Mouse (Mus musculus) hindbrain, embryonic 15.5 days (tissue): Measurements from ENCODE around the gene Tmem138. TPM values are rescaled to one million over a fixed set of nuclear protein-coding genes. Genes with fewer than 3 reads are reported as not detected.

ENCODE experiments used
- ATAC-seq: fragments of 200-750 bp; cut with Nextera tagmentation; 2 replicates; pipeline ENCODE4 v1.8.0; 2017; ENCODE audit warnings: low read depth, moderate number of reproducible peaks, moderate TSS enrichment; ENCODE audit not compliant: low FRiP score
- H3K27ac ChIP-seq: fragments of 300-500 bp; sonication (generic); replicated peaks from 2 replicates; pipeline ENCODE4 v1.5.1; 2015; ENCODE audit warnings: mild to moderate bottlenecking, inconsistent platforms
- H3K27me3 ChIP-seq: fragments of 300-500 bp; sonication (generic); 2 replicates; pipeline ENCODE4 v1.6.1; 2015; ENCODE audit warnings: control low read depth, inconsistent platforms
- H3K36me3 ChIP-seq: fragments of 300-500 bp; sonication (generic); 2 replicates; pipeline ENCODE4 v1.6.1; 2015; ENCODE audit warnings: control low read depth, inconsistent platforms
- H3K4me1 ChIP-seq: fragments of 300-500 bp; sonication (generic); replicated peaks from 2 replicates; pipeline ENCODE4 v1.6.1; 2015; ENCODE audit warnings: control low read depth, inconsistent platforms
- H3K4me2 ChIP-seq: fragments of 300-500 bp; sonication (generic); 2 replicates; pipeline ENCODE4 v1.6.1; 2015; ENCODE audit warnings: moderate library complexity, mild to moderate bottlenecking, inconsistent platforms
- H3K4me3 ChIP-seq: fragments of 300-500 bp; sonication (generic); 2 replicates; pipeline ENCODE4 v1.5.1; 2015; ENCODE audit warnings: mild to moderate bottlenecking, inconsistent platforms
- H3K9ac ChIP-seq: fragments of 300-500 bp; sonication (generic); 2 replicates; pipeline ENCODE4 v1.6.1; 2015; ENCODE audit warnings: inconsistent platforms
- H3K9me3 ChIP-seq: fragments of 300-500 bp; sonication (generic); 2 replicates; pipeline ENCODE4 v1.6.1; 2016; ENCODE audit warnings: control low read depth, inconsistent platforms
- WGBS: fragments of 180-500 bp; shearing (Covaris S2); methylation state at CpG from one replicate; pipeline ENCODE4 v1.1.7; 2015; 5-methylcytosine and 5-hydroxymethylcytosine counted together
- polyA plus RNA-seq: library from polyadenylated mRNA; unstranded; fragments of >200 nt; fragmentation: Nextera tagmentation; extraction: Ambion mirVana; gene quantifications from 2 replicates; pipeline ENCODE4 v1.2.1, GENCODE M21; 2015

Tmem138 gene
- polyA plus RNA-seq, 1 experiment from 2014 or later: 41.4 TPM

- 91% methylated on average over 6 of the region's 6 CpGs for WGBS
- Histone ChIP-seq H3K4me1 (no peaks in the 10 kb centered on the region), H3K27ac (no peak overlapping the region), H3K9me3 (no peaks in the 10 kb centered on the region), H3K27me3 (no peaks in the 10 kb centered on the region), H3K36me3 (peaks cover 14% of the 10 kb centered on the region), H3K4me3 (no peak overlapping the region), H3K9ac (no peak overlapping the region), H3K4me2 (no peak overlapping the region)
- no peak for ATAC-seq
Observed at GRCm38 (mm10) chr19:10591659-10592377, 14.7 kb upstream of the Tmem138 start.

GRCm38 (mm10) chr19:10590301-10590700 lies 13.1 kb upstream of the Tmem138 start:
- 74% methylated on average over 3 of the region's 3 CpGs for WGBS
- H3K36me3 ChIP-seq: peaks cover 7% of the 10 kb centered on the region
- H3K4me2 ChIP-seq: no peak overlapping the region
- H3K27me3 ChIP-seq: no peaks in the 10 kb centered on the region
- H3K4me3 ChIP-seq: no peak overlapping the region
- no peak overlapping the region for H3K27ac ChIP-seq
- ATAC-seq: no peak
- no peak overlapping the region for H3K9ac ChIP-seq
- no peaks in the 10 kb centered on the region for H3K4me1 ChIP-seq
- no peaks in the 10 kb centered on the region for H3K9me3 ChIP-seq

GRCm38 (mm10) chr19:10589127-10589857 lies 12.1 kb upstream of the Tmem138 start:
- ATAC-seq: no peak
- Histone ChIP-seq H3K27ac (no peak overlapping the region), H3K9me3 (no peaks in the 10 kb centered on the region), H3K4me1 (no peaks in the 10 kb centered on the region), H3K36me3 (peaks cover 6% of the 10 kb centered on the region; the same call in 1 of the 2 replicates), H3K9ac (no peak overlapping the region), H3K4me3 (no peak overlapping the region), H3K27me3 (no peaks in the 10 kb centered on the region), H3K4me2 (no peak overlapping the region)
- WGBS: 68% methylated on average over 5 of the region's 5 CpGs

GRCm38 (mm10) chr19:10587231-10587630 lies 10.1 kb upstream of the Tmem138 start:
- 89% methylated on average over 8 of the region's 8 CpGs for WGBS
- H3K4me1 ChIP-seq: no peaks in the 10 kb centered on the region
- no peak overlapping the region for H3K4me2 ChIP-seq
- no peak for ATAC-seq
- peaks cover 6% of the 10 kb centered on the region for H3K36me3 ChIP-seq
- no peak overlapping the region for H3K4me3 ChIP-seq
- H3K9ac ChIP-seq: no peak overlapping the region
- no peak overlapping the region for H3K27ac ChIP-seq
- no peaks in the 10 kb centered on the region for H3K27me3 ChIP-seq
- H3K9me3 ChIP-seq: no peaks in the 10 kb centered on the region

- no peak overlapping the region for H3K4me3 ChIP-seq
- no peak overlapping the region for H3K9ac ChIP-seq
- no peak overlapping the region for H3K27ac ChIP-seq
- ATAC-seq: no peak
- no peaks in the 10 kb centered on the region for H3K4me1 ChIP-seq
- peaks cover 6% of the 10 kb centered on the region for H3K36me3 ChIP-seq
- no peaks in the 10 kb centered on the region for H3K27me3 ChIP-seq
- H3K9me3 ChIP-seq: no peaks in the 10 kb centered on the region
- 91% methylated on average over 8 of the region's 8 CpGs for WGBS
- no peak overlapping the region for H3K4me2 ChIP-seq
Observed at GRCm38 (mm10) chr19:10585112-10585511, 8.0 kb upstream of the Tmem138 start.

GRCm38 (mm10) chr19:10583550-10584146 lies 6.5 kb upstream of the Tmem138 start:
- Histone ChIP-seq H3K4me2 (no peak overlapping the region), H3K36me3 (peaks cover 4% of the 10 kb centered on the region), H3K4me1 (peaks cover 3% of the 10 kb centered on the region), H3K4me3 (no peak overlapping the region), H3K27me3 (no peaks in the 10 kb centered on the region), H3K9me3 (no peaks in the 10 kb centered on the region), H3K9ac (no peak overlapping the region), H3K27ac (no peak overlapping the region)
- no peak for ATAC-seq
- WGBS: 66% methylated on average over 7 of the region's 7 CpGs

GRCm38 (mm10) chr19:10581984-10582383 lies 4.8 kb upstream of the Tmem138 start:
- Histone ChIP-seq H3K36me3 (peaks cover 2% of the 10 kb centered on the region; the same call in 1 of the 2 replicates), H3K4me2 (no peak overlapping the region), H3K9ac (no peak overlapping the region), H3K9me3 (no peaks in the 10 kb centered on the region), H3K27me3 (no peaks in the 10 kb centered on the region), H3K27ac (no peak overlapping the region), H3K4me1 (peaks cover 14% of the 10 kb centered on the region), H3K4me3 (no peak overlapping the region)
- no peak for ATAC-seq
- 83% methylated on average over 6 of the region's 6 CpGs for WGBS

GRCm38 (mm10) chr19:10580761-10581160 lies 3.6 kb upstream of the Tmem138 start:
- ATAC-seq: no peak

GRCm38 (mm10) chr19:10580102-10580501 lies 2.9 kb upstream of the Tmem138 start:
- no peak overlapping the region for H3K4me3 ChIP-seq
- no peak for ATAC-seq
- H3K9me3 ChIP-seq: no peaks in the 10 kb centered on the region
- peaks cover 27% of the 10 kb centered on the region for H3K4me1 ChIP-seq
- no peak overlapping the region for H3K9ac ChIP-seq
- WGBS: 83% methylated on average over 3 of the region's 3 CpGs
- no peak overlapping the region for H3K27ac ChIP-seq
- H3K27me3 ChIP-seq: no peaks in the 10 kb centered on the region
- no peak overlapping the region for H3K4me2 ChIP-seq
- H3K36me3 ChIP-seq: peaks cover under 1% of the 10 kb centered on the region; the same call in 1 of the 2 replicates

More at GRCm38 (mm10) chr19:10580761-10581160, 3.6 kb upstream of the Tmem138 start:
- Histone ChIP-seq H3K9ac (no peak overlapping the region), H3K4me3 (no peak overlapping the region), H3K4me1 (peaks cover 21% of the 10 kb centered on the region), H3K9me3 (no peaks in the 10 kb centered on the region), H3K27ac (no peak overlapping the region), H3K27me3 (no peaks in the 10 kb centered on the region), H3K4me2 (no peak overlapping the region), H3K36me3 (peaks cover 2% of the 10 kb centered on the region; the same call in 1 of the 2 replicates)
- 84% methylated on average over 3 of the region's 3 CpGs for WGBS

GRCm38 (mm10) chr19:10569627-10570026 lies 7.5 kb downstream of the Tmem138 start:
- ATAC-seq: no peak
- no peaks in the 10 kb centered on the region for H3K4me1 ChIP-seq
- H3K4me2 ChIP-seq: no peak overlapping the region
- peaks cover 49% of the 10 kb centered on the region for H3K36me3 ChIP-seq
- no peaks in the 10 kb centered on the region for H3K27me3 ChIP-seq
- no peaks in the 10 kb centered on the region for H3K9me3 ChIP-seq
- no peak overlapping the region for H3K4me3 ChIP-seq
- WGBS: 96% methylated on average over 6 of the region's 6 CpGs
- H3K27ac ChIP-seq: no peak overlapping the region
- H3K9ac ChIP-seq: no peak overlapping the region

GRCm38 (mm10) chr19:10565217-10565616 lies 11.9 kb downstream of the Tmem138 start:
- ATAC-seq: no peak
- Histone ChIP-seq H3K4me2 (no peak overlapping the region), H3K9ac (no peak overlapping the region), H3K9me3 (no peaks in the 10 kb centered on the region), H3K36me3 (peaks cover 13% of the 10 kb centered on the region), H3K4me3 (no peak overlapping the region), H3K4me1 (no peaks in the 10 kb centered on the region), H3K27ac (no peak overlapping the region), H3K27me3 (no peaks in the 10 kb centered on the region)
- 81% methylated on average over 4 of the region's 4 CpGs for WGBS

GRCm38 (mm10) chr19:10564278-10564677 lies 12.9 kb downstream of the Tmem138 start:
- no peak overlapping the region for H3K4me2 ChIP-seq
- H3K36me3 ChIP-seq: peaks cover 6% of the 10 kb centered on the region; the same call in 1 of the 2 replicates
- H3K4me3 ChIP-seq: no peak overlapping the region
- H3K27me3 ChIP-seq: no peaks in the 10 kb centered on the region
- H3K9me3 ChIP-seq: no peaks in the 10 kb centered on the region
- ATAC-seq: no peak
- H3K9ac ChIP-seq: no peak overlapping the region
- no peak overlapping the region for H3K27ac ChIP-seq
- H3K4me1 ChIP-seq: no peaks in the 10 kb centered on the region
- 86% methylated on average over 6 of the region's 6 CpGs for WGBS
